ENCODE assay signal across 12 mouse cellular contexts in the genomic region with DNA sequence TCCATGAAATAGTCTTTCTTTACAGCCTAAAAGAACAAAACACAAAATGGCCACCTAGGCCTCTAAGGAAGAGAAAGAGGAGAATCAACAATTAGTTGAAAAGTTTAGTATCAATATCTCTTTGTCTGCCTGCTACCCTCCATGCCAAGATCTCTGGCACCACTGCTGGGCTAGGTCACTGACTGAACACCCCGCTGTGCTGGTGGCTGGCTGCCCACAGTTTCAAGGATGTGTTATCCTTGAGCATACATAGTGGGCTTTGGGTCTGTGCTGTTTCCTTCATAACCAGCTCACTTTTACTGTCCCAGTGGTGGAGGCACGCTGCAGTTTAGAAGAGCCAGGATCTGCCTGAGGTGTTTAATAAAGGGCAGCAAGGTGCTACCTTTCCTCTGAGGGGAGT.
DNase-seq lines count a peak whose midpoint lies in the region; ATAC-seq lines count a peak whose summit lies in the region.
"Had no signal": no experiment of that assay in that cellular context is flagged by ENCODE, and none has a peak within 500 bp of the region (broad histone marks: within the 10 kb centered on the region; RNA-seq: fewer than 3 reads in every experiment).

No protein-coding gene starts in this region.

- peak; percentile 37 for DNase-seq in cerebellum, adult 11 months
- peak; percentile 72 for DNase-seq in ovary, adult 18-20 months (ENCODE audit: low spot score)
- no peak for DNase-seq in ovary, postnatal 14 days (ENCODE audit: low spot score)
- DNase-seq in cerebellum, adult 8-10 months: peak; percentile 33
- peak; percentile 35 for DNase-seq in testis, postnatal 14 days (ENCODE audit: low spot score)
- DNase-seq in urinary bladder, postnatal 36 days (ENCODE audit: low spot score in 2 of 2): no peak
- no peak for DNase-seq in kidney, adult 18-20 months
- DNase-seq: heart, adult 11 months; layer of hippocampus, postnatal 36 days; liver, postnatal 0 days had no signal

- ATAC-seq in cerebellum, adult (ENCODE audit: insufficient number of reproducible peaks, low FRiP score, low TSS enrichment): no peak
- ATAC-seq: forebrain, embryonic 15.5 days; liver, postnatal 0 days had no signal

Comparison
In these comparisons a context has a peak if more than half of its experiments do, and no peak if none do; other contexts are left out.
1. DNase-seq: peak in cerebellum, adult 11 months (single experiment), ovary, adult 18-20 months (single experiment), cerebellum, adult 8-10 months (single experiment) and testis, postnatal 14 days (single experiment); none in ovary, postnatal 14 days (single experiment), urinary bladder, postnatal 36 days (0 of 2) and kidney, adult 18-20 months (single experiment).